Mouse (Mus musculus) embryonic facial prominence, embryonic 13.5 days (tissue): ENCODE results near the gene Scaf11. TPM values are rescaled to one million over a fixed set of nuclear protein-coding genes. Genes with fewer than 3 reads are reported as not detected.
"Not testable (repeated sequence)": the region's sequence is repeated elsewhere in the genome, so short reads cannot be mapped to it uniquely, and the experiment has no call there.

Source experiments
- ATAC-seq: fragments of 200-750 bp; cut with Nextera tagmentation; 2 replicates; pipeline ENCODE4 v1.8.0; 2017; ENCODE audit warnings: low read depth; ENCODE audit not compliant: insufficient number of reproducible peaks, insufficient read depth, low FRiP score, low TSS enrichment
- H3K27ac ChIP-seq: fragments of 300-500 bp; sonication (generic); 2 replicates; pipeline ENCODE4 v1.5.1; 2015; ENCODE audit warnings: moderate library complexity, mild to moderate bottlenecking, inconsistent platforms
- H3K27me3 ChIP-seq: fragments of 300-500 bp; sonication (generic); 2 replicates; pipeline ENCODE4 v1.6.1; 2015; ENCODE audit warnings: mild to moderate bottlenecking, inconsistent platforms
- H3K36me3 ChIP-seq: fragments of 300-500 bp; sonication (generic); 2 replicates; pipeline ENCODE4 v1.6.1; 2015; ENCODE audit warnings: mild to moderate bottlenecking, inconsistent platforms
- H3K4me1 ChIP-seq: fragments of 300-500 bp; sonication (generic); 2 replicates; pipeline ENCODE4 v1.6.1; 2015; ENCODE audit warnings: inconsistent platforms
- H3K4me2 ChIP-seq: fragments of 300-500 bp; sonication (generic); 2 replicates; pipeline ENCODE4 v1.6.1; 2015; ENCODE audit warnings: moderate library complexity, mild to moderate bottlenecking, inconsistent platforms
- H3K4me3 ChIP-seq: fragments of 300-500 bp; sonication (generic); 2 replicates; pipeline ENCODE4 v1.5.1; 2015; ENCODE audit warnings: mild to moderate bottlenecking, inconsistent platforms
- H3K9ac ChIP-seq: fragments of 300-500 bp; sonication (generic); 2 replicates; pipeline ENCODE4 v1.6.1; 2015; ENCODE audit warnings: mild to moderate bottlenecking, inconsistent platforms
- H3K9me3 ChIP-seq: fragments of 300-500 bp; sonication (generic); 2 replicates; pipeline ENCODE4 v1.6.1; 2016; ENCODE audit warnings: inconsistent platforms
- WGBS: fragments of 180-500 bp; shearing (Covaris S2); methylation state at CpG from one replicate; pipeline ENCODE4 v1.1.7; 2015; ENCODE audit warnings: mixed read lengths; 5-methylcytosine and 5-hydroxymethylcytosine counted together
- polyA plus RNA-seq: library from polyadenylated mRNA; unstranded; fragments of >200 nt; fragmentation: Nextera tagmentation; extraction: Ambion mirVana; gene quantifications from 2 replicates; pipeline ENCODE4 v1.2.1, GENCODE M21; 2015

The Scaf11 gene
- polyA plus RNA-seq, result 102 and 105 TPM in 2 replicates

- peak within 1 kb of the TSS; percentile 86 for H3K4me2 ChIP-seq
- H3K27ac ChIP-seq, result peak within 1 kb of the TSS; percentile 100
- under 1% methylated on average over 75 of the region's 96 CpGs for WGBS
- peak within 1 kb of the TSS; percentile 98 for H3K9ac ChIP-seq
- H3K27me3 ChIP-seq, result no peaks in the 10 kb centered on the region
- peaks cover 34% of the 10 kb centered on the region for H3K4me1 ChIP-seq
- ATAC-seq, result peak; percentile 95
- H3K9me3 ChIP-seq, result no peaks in the 10 kb centered on the region
- peak within 1 kb of the TSS; percentile 89 for H3K4me3 ChIP-seq
- H3K36me3 ChIP-seq, result 0 out of 2 replicates have a peak, but pooled peaks cover 2% of the 10 kb centered on the region
Observed at GRCm38 (mm10) chr15:96460730-96461540, at the start of gene Scaf11. Gene Scaf11, minus strand, starts transcription at chr15:96460843.

DNA sequence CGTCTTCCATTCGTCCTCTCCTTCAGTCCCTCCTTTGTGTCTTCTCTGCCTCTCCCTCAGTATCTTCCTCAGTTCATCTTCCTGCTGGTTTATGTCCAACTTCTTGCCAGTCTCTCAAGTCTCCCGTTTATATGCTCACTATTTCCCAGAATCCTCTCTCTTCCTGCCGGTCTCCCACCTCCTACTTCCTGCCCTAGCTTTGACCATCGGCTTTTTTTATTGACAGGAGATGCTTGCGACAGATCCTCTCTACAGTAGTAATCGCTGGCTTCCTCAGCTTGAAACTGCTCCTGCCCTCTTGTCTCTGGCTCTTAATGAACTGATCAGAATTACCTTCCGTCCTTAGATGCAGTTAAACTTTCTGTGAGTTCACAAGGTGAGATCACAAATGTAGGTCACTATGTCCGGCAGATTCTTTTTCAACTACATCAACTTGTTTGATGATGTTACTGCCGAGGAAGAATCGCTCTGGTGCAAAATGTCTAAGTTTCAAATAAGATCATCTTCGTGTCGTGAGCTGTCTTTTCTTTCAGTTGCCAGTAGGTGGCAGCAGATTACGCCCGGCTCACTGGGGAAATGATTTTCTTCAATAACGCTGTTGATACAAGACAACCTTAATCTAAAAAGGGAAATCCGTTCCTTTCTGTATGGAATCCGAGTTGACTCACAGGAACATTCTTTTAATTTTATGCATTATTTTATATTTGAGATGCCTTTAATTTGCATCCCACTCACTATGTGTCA is 46.6 kb upstream of the Scaf11 start:
- WGBS, result 43% methylated on average over 18 of the region's 18 CpGs
- ATAC-seq, result no peak
- Histone ChIP-seq H3K4me3 (no peak overlapping the region), H3K9ac (no peak overlapping the region), H3K27me3 (no peaks in the 10 kb centered on the region), H3K9me3 (peaks cover 12% of the 10 kb centered on the region), H3K4me1 (no peaks in the 10 kb centered on the region), H3K27ac (no peak overlapping the region), H3K36me3 (no peaks in the 10 kb centered on the region), H3K4me2 (peak overlapping the region; percentile 36)

- no peak overlapping the region for H3K4me3 ChIP-seq
- H3K4me2 ChIP-seq, result no peak overlapping the region
- no peaks in the 10 kb centered on the region for H3K36me3 ChIP-seq
- no peaks in the 10 kb centered on the region for H3K4me1 ChIP-seq
- no peaks in the 10 kb centered on the region for H3K27me3 ChIP-seq
- ATAC-seq, result no peak
- H3K9ac ChIP-seq, result no peak overlapping the region
- WGBS, result 84% methylated on average over 7 of the region's 7 CpGs
- no peak overlapping the region for H3K27ac ChIP-seq
- H3K9me3 ChIP-seq, result peaks cover 5% of the 10 kb centered on the region; the same call in 1 of the 2 replicates
Observed at GRCm38 (mm10) chr15:96497646-96498045, 37.0 kb upstream of the Scaf11 start.

- Histone ChIP-seq H3K9me3 (peaks cover 5% of the 10 kb centered on the region; the same call in 1 of the 2 replicates), H3K4me3 (no peak overlapping the region), H3K27me3 (no peaks in the 10 kb centered on the region), H3K36me3 (no peaks in the 10 kb centered on the region), H3K27ac (no peak overlapping the region), H3K4me2 (no peak overlapping the region), H3K4me1 (peaks cover 21% of the 10 kb centered on the region), H3K9ac (no peak overlapping the region)
- 87% methylated on average over 5 of the region's 6 CpGs for WGBS
- no peak for ATAC-seq
Observed at GRCm38 (mm10) chr15:96494279-96494678, 33.6 kb upstream of the Scaf11 start.

- WGBS, result 64% methylated on average over 5 of the region's 5 CpGs
- peaks cover 5% of the 10 kb centered on the region; the same call in 1 of the 2 replicates for H3K9me3 ChIP-seq
- no peak for ATAC-seq
- H3K4me3 ChIP-seq, result no peak overlapping the region
- no peaks in the 10 kb centered on the region for H3K27me3 ChIP-seq
- no peak overlapping the region for H3K9ac ChIP-seq
- no peak overlapping the region for H3K27ac ChIP-seq
- H3K4me1 ChIP-seq, result peaks cover 27% of the 10 kb centered on the region
- no peak overlapping the region for H3K4me2 ChIP-seq
- no peaks in the 10 kb centered on the region for H3K36me3 ChIP-seq
Observed at GRCm38 (mm10) chr15:96493573-96493972, 32.9 kb upstream of the Scaf11 start.

GRCm38 (mm10) chr15:96492919-96493318 is 32.3 kb upstream of the Scaf11 start:
- not testable (repeated sequence) for H3K27ac ChIP-seq, ATAC-seq, H3K9ac ChIP-seq, H3K4me2 ChIP-seq, H3K9me3 ChIP-seq, H3K4me3 ChIP-seq, H3K27me3 ChIP-seq, H3K36me3 ChIP-seq
- 86% methylated on average over 4 of the region's 4 CpGs for WGBS
- peaks cover 32% of the 10 kb centered on the region for H3K4me1 ChIP-seq

- Histone ChIP-seq H3K9ac (no peak overlapping the region), H3K36me3 (no peaks in the 10 kb centered on the region), H3K27ac (peak overlapping the region; percentile 74), H3K9me3 (peaks cover 5% of the 10 kb centered on the region; the same call in 1 of the 2 replicates), H3K27me3 (no peaks in the 10 kb centered on the region), H3K4me1 (peaks cover 32% of the 10 kb centered on the region), H3K4me3 (no peak overlapping the region), H3K4me2 (peak overlapping the region; percentile 24; the same call in 1 of the 2 replicates)
- ATAC-seq, result peak; percentile 74; the same call in 1 of the 2 replicates
- WGBS, result 13% methylated on average over 13 of the region's 13 CpGs
Observed at GRCm38 (mm10) chr15:96491861-96492641, 31.4 kb upstream of the Scaf11 start.

DNA sequence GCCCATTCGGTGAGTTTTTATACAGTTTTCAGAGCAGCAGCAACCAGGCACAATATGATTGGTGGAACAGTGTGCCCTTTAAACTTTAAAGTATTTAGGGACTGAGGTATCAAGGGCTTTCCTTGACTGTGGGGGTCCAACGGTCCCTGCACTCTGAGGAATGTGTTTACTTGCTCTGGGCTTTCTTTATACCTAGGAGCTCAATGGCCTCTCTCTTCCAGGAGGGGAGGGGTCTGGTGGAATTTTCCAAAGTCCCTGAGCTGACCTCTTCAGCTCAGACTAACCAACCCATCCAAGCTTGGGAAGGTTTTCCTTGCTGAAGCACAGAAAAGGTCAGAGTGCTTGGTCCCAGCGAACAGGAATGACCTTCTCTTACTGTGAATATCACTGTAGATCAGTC is 30.8 kb upstream of the Scaf11 start:
- no peak overlapping the region for H3K9ac ChIP-seq
- WGBS, result 11% methylated on average over 3 of the region's 3 CpGs
- no peak for ATAC-seq
- peak overlapping the region; percentile 74 for H3K27ac ChIP-seq
- no peaks in the 10 kb centered on the region for H3K36me3 ChIP-seq
- peaks cover 32% of the 10 kb centered on the region for H3K4me1 ChIP-seq
- H3K9me3 ChIP-seq, result peaks cover 5% of the 10 kb centered on the region; the same call in 1 of the 2 replicates
- no peaks in the 10 kb centered on the region for H3K27me3 ChIP-seq
- H3K4me2 ChIP-seq, result peak overlapping the region; percentile 24; the same call in 1 of the 2 replicates
- H3K4me3 ChIP-seq, result no peak overlapping the region

DNA sequence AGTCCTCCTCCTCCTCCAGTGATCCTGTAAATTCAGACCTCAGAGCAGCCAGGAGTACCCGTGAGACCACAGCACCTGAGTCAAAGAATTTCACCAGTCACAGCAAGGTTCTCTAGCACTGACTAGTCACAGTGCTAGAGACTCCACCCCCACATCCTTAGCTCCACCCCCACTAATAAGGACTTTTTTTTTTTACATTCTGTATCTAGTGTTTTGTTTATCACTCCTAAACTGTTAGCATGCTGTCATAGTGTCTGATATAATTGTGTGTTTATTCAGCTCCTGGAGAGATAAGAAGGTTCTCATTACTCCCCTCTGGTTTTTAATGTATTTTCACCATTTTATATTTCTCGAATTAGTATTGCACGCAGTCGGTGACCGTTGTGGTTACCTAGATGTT is 29.5 kb upstream of the Scaf11 start:
- H3K4me3 ChIP-seq, result no peak overlapping the region
- WGBS, result 82% methylated on average over 5 of the region's 5 CpGs
- H3K36me3 ChIP-seq, result no peaks in the 10 kb centered on the region

DNA sequence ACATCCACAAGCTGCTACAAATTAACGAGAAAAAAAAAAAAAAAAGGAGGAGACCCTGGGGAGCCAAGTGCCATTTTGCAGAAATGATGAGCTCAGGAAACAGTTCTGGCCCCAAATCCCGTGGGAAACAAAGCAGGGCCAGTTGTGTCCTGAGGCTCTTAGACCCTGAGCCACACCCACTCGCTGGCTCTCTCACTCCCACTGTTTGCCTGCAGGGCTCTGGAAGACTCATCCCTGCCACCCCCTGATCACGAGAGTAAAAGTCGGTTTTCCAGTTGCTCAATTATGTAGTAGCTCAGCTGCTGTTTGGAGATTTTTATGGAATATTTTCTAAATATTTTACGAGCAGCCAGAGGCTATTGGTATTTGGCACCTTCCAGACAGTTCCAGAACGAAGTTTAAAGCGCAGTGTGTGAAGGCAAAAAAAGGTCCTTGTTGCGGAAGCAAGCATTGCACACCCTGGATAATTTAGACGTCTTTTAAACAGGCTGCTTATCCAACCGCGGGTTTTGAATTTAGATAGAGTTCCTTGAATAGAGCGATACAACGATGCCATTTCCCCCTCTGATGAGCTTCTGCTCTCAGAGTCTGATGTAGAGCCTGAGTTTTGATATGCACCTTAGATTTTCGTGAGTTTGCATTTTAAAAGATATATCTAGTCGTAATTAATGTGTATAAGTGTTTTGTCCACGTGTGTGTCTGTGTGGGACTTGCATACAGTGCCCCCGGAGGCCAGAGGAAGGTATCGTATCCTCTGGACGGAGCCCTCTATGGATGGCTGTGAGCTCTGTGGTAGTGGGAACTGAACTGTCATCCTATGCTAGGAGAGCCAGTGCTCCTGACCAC is 28.5 kb upstream of the Scaf11 start:
- H3K4me3 ChIP-seq, result 0 out of 2 replicates have a peak overlapping the region, but pooled peaks have one; percentile 5
- H3K4me1 ChIP-seq, result peaks cover 32% of the 10 kb centered on the region
- ATAC-seq, result no peak
- no peaks in the 10 kb centered on the region for H3K27me3 ChIP-seq
- H3K36me3 ChIP-seq, result no peaks in the 10 kb centered on the region
- peak overlapping the region; percentile 49 for H3K4me2 ChIP-seq
- no peak overlapping the region for H3K27ac ChIP-seq
- no peaks in the 10 kb centered on the region for H3K9me3 ChIP-seq
- 22% methylated on average over 20 of the region's 20 CpGs for WGBS
- H3K9ac ChIP-seq, result no peak overlapping the region

More for the DNA sequence above, 29.5 kb upstream of the Scaf11 start:
- Histone ChIP-seq H3K4me2 (no peak overlapping the region), H3K9ac (no peak overlapping the region), H3K9me3 (peaks cover 3% of the 10 kb centered on the region; the same call in 1 of the 2 replicates), H3K27me3 (no peaks in the 10 kb centered on the region), H3K4me1 (peaks cover 32% of the 10 kb centered on the region), H3K27ac (no peak overlapping the region)
- ATAC-seq, result no peak
